Mouse (Mus musculus): ENCODE results near the gene Kcnb1. TPM values are rescaled to one million over a fixed set of nuclear protein-coding genes. Genes with fewer than 3 reads are reported as not detected.

Gene Kcnb1
- total and polyA plus RNA-seq, 2 experiments from 2014 or later, result 1.7 to 4.8 TPM

GRCm38 (mm10) chr2:167059960-167060359 is 130.0 kb downstream of the Kcnb1 start:
- ATAC-seq (ENCODE audit: insufficient read depth, low read depth) (no peak), DNase-seq (ENCODE audit: low spot score) (no peak)
- peak overlapping the region; percentile 10; the same call in 1 of the 2 replicates for H3K4me2 ChIP-seq (ENCODE audit: low read depth, low read length)
- no peak overlapping the region for H3K27ac ChIP-seq (ENCODE audit: low read depth)
- no peak overlapping the region for H3K9ac ChIP-seq (replicated peaks; ENCODE audit: low read depth, low read length)
- H3K9me3 ChIP-seq (replicated peaks; ENCODE audit: control insufficient read depth, low read length), result no peaks in the 10 kb centered on the region
- peaks cover 13% of the 10 kb centered on the region for H3K4me1 ChIP-seq (ENCODE audit: control insufficient read depth, insufficient read depth)
- no peak overlapping the region for H3K4me3 ChIP-seq (ENCODE audit: low read depth, low read length)
- whole genome bisulfite sequencing, result 79% methylated on average over 12 of the region's 12 CpGs
- TF ChIP-seq CTCF (IDR thresholded peaks at IDR 0.05; ENCODE audit: low read depth) (no peak), EP300 (IDR thresholded peaks at IDR 0.05; ENCODE audit: low read depth) (no peak)
- H3K27me3 ChIP-seq (ENCODE audit: control insufficient read depth, insufficient read depth, low read length), result no peaks in the 10 kb centered on the region
- peaks cover 41% of the 10 kb centered on the region for H3K36me3 ChIP-seq (replicated peaks; ENCODE audit: control insufficient read depth, insufficient read depth, low read length)

DNA sequence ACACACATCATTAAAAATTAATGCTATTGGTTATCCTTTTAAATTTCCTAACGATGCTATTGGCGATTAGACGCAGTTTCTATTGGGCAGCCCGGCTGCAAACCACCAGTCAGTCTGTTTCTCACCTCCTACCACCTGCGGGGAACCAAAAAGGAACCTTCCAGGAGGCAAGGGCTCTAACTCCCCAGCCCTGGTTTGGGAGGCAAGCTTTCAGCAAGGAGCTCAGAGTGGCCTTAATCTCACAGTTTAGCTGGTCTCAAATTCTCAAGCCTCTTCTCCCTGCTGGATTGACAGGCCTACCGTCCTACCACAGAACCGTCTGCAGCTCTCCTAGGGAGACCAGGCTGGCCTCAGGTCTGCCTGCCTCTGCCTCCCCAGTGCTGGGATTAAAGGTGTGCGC is 130.4 kb downstream of the Kcnb1 start:
- Histone ChIP-seq H3K9ac (replicated peaks; ENCODE audit: low read depth, low read length) (no peak overlapping the region), H3K9me3 (replicated peaks; ENCODE audit: control insufficient read depth, low read length) (no peaks in the 10 kb centered on the region), H3K27me3 (ENCODE audit: control insufficient read depth, insufficient read depth, low read length) (no peaks in the 10 kb centered on the region), H3K4me2 (ENCODE audit: low read depth, low read length) (no peak overlapping the region), H3K4me3 (ENCODE audit: low read depth, low read length) (no peak overlapping the region), H3K4me1 (ENCODE audit: control insufficient read depth, insufficient read depth) (peaks cover 9% of the 10 kb centered on the region), H3K27ac (ENCODE audit: low read depth) (no peak overlapping the region), H3K36me3 (replicated peaks; ENCODE audit: control insufficient read depth, insufficient read depth, low read length) (peaks cover 41% of the 10 kb centered on the region)
- ATAC-seq (ENCODE audit: insufficient read depth, low read depth) (no peak), DNase-seq (ENCODE audit: low spot score) (no peak)
- WGBS, result 65% methylated on average over 8 of the region's 8 CpGs
- TF ChIP-seq CTCF (IDR thresholded peaks at IDR 0.05; ENCODE audit: low read depth) (no peak), EP300 (IDR thresholded peaks at IDR 0.05; ENCODE audit: low read depth) (no peak)

DNA sequence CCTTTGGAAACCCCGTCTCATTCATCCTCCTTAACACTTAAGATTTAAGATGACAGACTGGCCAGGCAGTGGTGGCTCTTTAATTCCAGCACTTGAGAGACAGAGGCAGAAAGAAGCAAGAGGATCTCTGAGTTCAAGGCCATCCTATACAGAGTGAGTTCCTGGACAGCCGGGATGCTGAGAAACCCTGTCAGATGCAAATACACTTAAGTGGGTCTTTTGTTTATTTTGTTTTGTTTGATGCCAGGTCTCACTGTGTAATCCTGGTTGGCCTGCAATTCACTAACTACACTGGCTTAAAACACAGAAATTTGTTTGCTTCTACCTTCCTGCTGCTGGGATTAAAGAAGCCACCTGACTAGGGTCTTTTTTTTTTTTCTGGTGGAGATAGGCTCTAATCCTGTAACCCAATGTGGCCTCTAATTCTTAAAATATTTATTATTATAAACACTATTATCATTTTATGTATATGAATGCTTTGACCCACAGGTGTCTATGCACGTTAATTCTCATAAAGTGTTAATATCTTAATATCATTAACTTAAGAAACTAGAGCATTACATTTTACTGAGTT is 131.1 kb downstream of the Kcnb1 start:
- Histone ChIP-seq H3K36me3 (replicated peaks; ENCODE audit: control insufficient read depth, insufficient read depth, low read length) (peaks cover 45% of the 10 kb centered on the region), H3K4me1 (ENCODE audit: control insufficient read depth, insufficient read depth) (peaks cover 8% of the 10 kb centered on the region), H3K27me3 (ENCODE audit: control insufficient read depth, insufficient read depth, low read length) (no peaks in the 10 kb centered on the region), H3K9ac (replicated peaks; ENCODE audit: low read depth, low read length) (no peak overlapping the region), H3K9me3 (replicated peaks; ENCODE audit: control insufficient read depth, low read length) (no peaks in the 10 kb centered on the region), H3K27ac (ENCODE audit: low read depth) (peak overlapping the region; percentile 19), H3K4me3 (ENCODE audit: low read depth, low read length) (no peak overlapping the region), H3K4me2 (ENCODE audit: low read depth, low read length) (0 out of 2 replicates have a peak overlapping the region, but pooled peaks have one; percentile 13)
- DNase-seq (ENCODE audit: low spot score) (no peak), ATAC-seq (ENCODE audit: insufficient read depth, low read depth) (no peak)
- WGBS, result 68% methylated on average over 3 of the region's 3 CpGs
- no peak for TF ChIP-seq EP300 (IDR thresholded peaks at IDR 0.05; ENCODE audit: low read depth)
- no peak for TF ChIP-seq CTCF (IDR thresholded peaks at IDR 0.05; ENCODE audit: low read depth)

DNA sequence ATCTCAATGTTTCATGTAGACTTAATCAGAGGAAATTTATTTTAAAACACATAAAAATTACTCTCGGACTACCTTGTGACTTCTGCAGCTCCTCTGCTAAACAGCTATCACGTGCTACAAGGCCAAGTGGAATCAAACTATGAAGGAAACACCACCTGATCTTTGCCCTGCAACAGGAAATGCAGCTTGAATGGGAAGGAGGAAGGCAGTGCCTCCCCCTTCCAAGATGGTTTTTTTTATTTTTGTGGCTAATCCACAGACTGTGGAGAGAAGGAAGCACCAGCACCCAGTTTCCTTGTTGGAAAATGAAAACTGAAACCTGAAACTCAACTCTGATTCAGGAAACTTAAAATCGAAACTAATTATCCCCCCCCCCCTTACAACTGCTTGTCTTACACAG is 131.8 kb downstream of the Kcnb1 start:
- Histone ChIP-seq H3K4me1 (ENCODE audit: control insufficient read depth, insufficient read depth) (peaks cover 8% of the 10 kb centered on the region), H3K9me3 (replicated peaks; ENCODE audit: control insufficient read depth, low read length) (no peaks in the 10 kb centered on the region), H3K27me3 (ENCODE audit: control insufficient read depth, insufficient read depth, low read length) (no peaks in the 10 kb centered on the region), H3K4me2 (ENCODE audit: low read depth, low read length) (0 out of 2 replicates have a peak overlapping the region, but pooled peaks have one; percentile 13), H3K36me3 (replicated peaks; ENCODE audit: control insufficient read depth, insufficient read depth, low read length) (peaks cover 46% of the 10 kb centered on the region), H3K9ac (replicated peaks; ENCODE audit: low read depth, low read length) (no peak overlapping the region), H3K4me3 (ENCODE audit: low read depth, low read length) (no peak overlapping the region), H3K27ac (ENCODE audit: low read depth) (peak overlapping the region; percentile 19)
- WGBS, result 50% methylated on average over 3 of the region's 3 CpGs
- DNase-seq (ENCODE audit: low spot score) (no peak), ATAC-seq (ENCODE audit: insufficient read depth, low read depth) (no peak)
- TF ChIP-seq EP300 (IDR thresholded peaks at IDR 0.05; ENCODE audit: low read depth) (0 out of 2 replicates have a peak, but pooled peaks have one; percentile 36), CTCF (IDR thresholded peaks at IDR 0.05; ENCODE audit: low read depth) (no peak)

DNA sequence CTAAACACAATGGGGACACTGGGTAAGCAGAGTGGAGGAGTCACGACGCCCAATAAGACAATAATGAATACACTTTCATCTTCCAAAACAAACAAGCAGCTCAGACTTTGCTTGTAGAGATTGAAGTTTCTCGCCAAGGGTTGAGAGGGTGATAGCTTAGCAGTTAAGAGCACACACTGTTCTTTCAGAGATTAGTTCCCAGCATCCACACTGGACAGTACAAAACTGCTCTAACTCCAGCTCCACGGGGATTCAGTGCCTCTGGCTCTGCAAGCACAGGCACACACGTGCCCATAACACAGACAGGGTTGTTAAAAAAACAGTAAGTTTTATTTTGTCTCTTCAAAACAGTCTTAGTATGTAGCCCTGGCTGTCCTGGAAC is 133.0 kb downstream of the Kcnb1 start:
- no peak overlapping the region for H3K9ac ChIP-seq (replicated peaks; ENCODE audit: low read depth, low read length)
- H3K4me3 ChIP-seq (ENCODE audit: low read depth, low read length), result no peak overlapping the region
- H3K36me3 ChIP-seq (replicated peaks; ENCODE audit: control insufficient read depth, insufficient read depth, low read length), result peaks cover 54% of the 10 kb centered on the region
- DNase-seq (ENCODE audit: low spot score) (no peak), ATAC-seq (ENCODE audit: insufficient read depth, low read depth) (no peak)
- 74% methylated on average over 5 of the region's 5 CpGs for WGBS
- peaks cover 7% of the 10 kb centered on the region for H3K4me1 ChIP-seq (ENCODE audit: control insufficient read depth, insufficient read depth)
- no peaks in the 10 kb centered on the region for H3K27me3 ChIP-seq (ENCODE audit: control insufficient read depth, insufficient read depth, low read length)
- TF ChIP-seq EP300 (IDR thresholded peaks at IDR 0.05; ENCODE audit: low read depth), result no peak
- TF ChIP-seq CTCF (IDR thresholded peaks at IDR 0.05; ENCODE audit: low read depth), result no peak
- H3K9me3 ChIP-seq (replicated peaks; ENCODE audit: control insufficient read depth, low read length), result no peaks in the 10 kb centered on the region
- no peak overlapping the region for H3K27ac ChIP-seq (ENCODE audit: low read depth)
- no peak overlapping the region for H3K4me2 ChIP-seq (ENCODE audit: low read depth, low read length)
